Mouse (Mus musculus) embryonic facial prominence, embryonic 11.5 days (tissue): Measurements from ENCODE around the gene Gch1. TPM values are rescaled to one million over a fixed set of nuclear protein-coding genes. Genes with fewer than 3 reads are reported as not detected.

Source experiments
- ATAC-seq: fragments of 200-750 bp; cut with Nextera tagmentation; replicated peaks from 2 replicates; pipeline ENCODE4 v1.8.0; 2017; ENCODE audit warnings: low read depth; ENCODE audit not compliant: insufficient number of reproducible peaks, low FRiP score, low TSS enrichment
- DNase-seq: peaks from one replicate; pipeline ENCODE4 v3.0.0-alpha.2; 2015; ENCODE audit warnings: low spot score
- H3K27ac ChIP-seq: fragments of 300-500 bp; sonication (generic); replicated peaks from 2 replicates; pipeline ENCODE4 v1.5.1; 2014; ENCODE audit warnings: mild to moderate bottlenecking, low read depth, low read length, control low read depth
- H3K27me3 ChIP-seq: fragments of 300-500 bp; sonication (generic); 2 replicates; pipeline ENCODE4 v1.6.1; 2014; ENCODE audit warnings: mild to moderate bottlenecking, low read length, moderate library complexity, mixed read lengths; ENCODE audit not compliant: control insufficient read depth, insufficient read depth
- H3K36me3 ChIP-seq: fragments of 300-500 bp; sonication (generic); replicated peaks from 2 replicates; pipeline ENCODE4 v1.6.1; 2014; ENCODE audit warnings: low read depth, mild to moderate bottlenecking, low read length, moderate library complexity, mixed read lengths; ENCODE audit not compliant: control insufficient read depth, insufficient read depth
- H3K4me1 ChIP-seq: fragments of 300-500 bp; sonication (generic); 2 replicates; pipeline ENCODE4 v1.6.1; 2014; ENCODE audit warnings: low read length, mixed read lengths; ENCODE audit not compliant: control insufficient read depth, insufficient read depth
- H3K4me2 ChIP-seq: fragments of 300-500 bp; sonication (generic); 2 replicates; pipeline ENCODE4 v1.6.1; 2014; ENCODE audit warnings: low read depth, mild to moderate bottlenecking, control low read depth, low read length, moderate library complexity
- H3K4me3 ChIP-seq: fragments of 300-500 bp; sonication (generic); 2 replicates; pipeline ENCODE4 v1.5.1; 2014; ENCODE audit warnings: low read depth, low read length, control low read depth
- H3K9ac ChIP-seq: fragments of 300-500 bp; sonication (generic); replicated peaks from 2 replicates; pipeline ENCODE4 v1.6.1; 2014; ENCODE audit warnings: mild to moderate bottlenecking, control low read depth, low read length
- H3K9me3 ChIP-seq: fragments of 300-500 bp; sonication (generic); replicated peaks from 2 replicates; pipeline ENCODE4 v1.6.1; 2016; ENCODE audit warnings: mild to moderate bottlenecking, low read length, inconsistent platforms, mixed read lengths; ENCODE audit not compliant: control insufficient read depth
- WGBS: fragments of 180-500 bp; shearing (Covaris S2); extraction: QIAGEN DNeasy Blood & Tissue Kit; methylation state at CpG from one replicate; pipeline ENCODE4 v1.1.7; 2014; 5-methylcytosine and 5-hydroxymethylcytosine counted together
- polyA plus RNA-seq: library from polyadenylated mRNA; unstranded; fragments of >200 nt; fragmentation: Nextera tagmentation; extraction: Ambion mirVana; gene quantifications from 2 replicates; pipeline ENCODE4 v1.2.1, GENCODE M21; 2014

Gch1 gene
- polyA plus RNA-seq, 1 experiment from 2014 or later: 1.7 TPM

DNA sequence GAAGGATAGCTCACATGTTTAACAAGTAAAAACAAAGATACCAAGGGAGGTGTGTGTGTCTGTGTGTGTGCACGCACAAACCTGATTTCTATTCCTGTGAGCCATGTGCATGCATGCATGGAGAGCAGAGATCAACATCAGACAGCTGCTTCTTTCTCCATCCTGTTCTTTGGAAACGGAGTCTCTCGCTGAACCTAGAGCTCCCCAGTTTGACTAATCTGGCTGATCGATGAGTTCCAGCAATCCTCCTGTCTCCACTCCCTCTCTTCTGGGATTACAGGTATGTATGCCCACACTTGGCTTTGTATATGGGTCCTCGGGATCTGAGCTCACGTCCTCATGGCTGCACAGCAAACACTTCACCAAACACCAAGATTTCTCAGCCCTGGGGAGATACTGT lies 4.3 kb upstream of the Gch1 start:
- no peak overlapping the region for H3K27ac ChIP-seq
- 75% methylated on average over 6 of the region's 6 CpGs for WGBS
- ATAC-seq: no peak

DNA sequence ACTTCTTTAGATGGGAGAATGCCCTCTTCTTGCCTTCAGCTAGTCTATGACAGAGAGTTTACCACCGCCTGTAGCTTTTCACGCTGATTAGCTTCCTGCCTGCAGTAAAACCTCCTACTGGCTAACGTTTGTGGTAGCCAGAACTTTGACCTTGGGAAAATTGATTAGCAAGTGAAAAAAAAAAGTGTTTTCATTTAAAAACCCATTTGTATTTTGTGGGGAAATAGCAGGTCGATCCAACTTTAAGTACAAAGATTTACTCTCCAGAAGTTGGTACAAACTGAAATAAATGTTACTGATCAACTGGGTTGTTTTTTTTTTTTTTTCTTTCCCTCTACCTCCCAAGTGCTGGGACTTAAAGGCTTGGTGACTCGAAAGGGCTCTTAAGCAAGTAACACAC lies 2.6 kb upstream of the Gch1 start:
- 47% methylated on average over 5 of the region's 5 CpGs for WGBS
- no peak overlapping the region for H3K4me2 ChIP-seq
- H3K4me3 ChIP-seq: no peak overlapping the region
- H3K4me1 ChIP-seq: no peaks in the 10 kb centered on the region
- H3K27me3 ChIP-seq: peaks cover 13% of the 10 kb centered on the region
- no peak overlapping the region for H3K9ac ChIP-seq
- no peaks in the 10 kb centered on the region for H3K36me3 ChIP-seq
- ATAC-seq (no peak), DNase-seq (no peak)
- no peak overlapping the region for H3K27ac ChIP-seq
- no peaks in the 10 kb centered on the region for H3K9me3 ChIP-seq

More for the DNA sequence above, 4.3 kb upstream of the Gch1 start:
- Histone ChIP-seq H3K9me3 (no peaks in the 10 kb centered on the region), H3K36me3 (no peaks in the 10 kb centered on the region), H3K9ac (no peak overlapping the region), H3K4me3 (no peak overlapping the region), H3K4me2 (no peak overlapping the region), H3K4me1 (no peaks in the 10 kb centered on the region), H3K27me3 (peaks cover 4% of the 10 kb centered on the region)
- DNase-seq: no peak

DNA sequence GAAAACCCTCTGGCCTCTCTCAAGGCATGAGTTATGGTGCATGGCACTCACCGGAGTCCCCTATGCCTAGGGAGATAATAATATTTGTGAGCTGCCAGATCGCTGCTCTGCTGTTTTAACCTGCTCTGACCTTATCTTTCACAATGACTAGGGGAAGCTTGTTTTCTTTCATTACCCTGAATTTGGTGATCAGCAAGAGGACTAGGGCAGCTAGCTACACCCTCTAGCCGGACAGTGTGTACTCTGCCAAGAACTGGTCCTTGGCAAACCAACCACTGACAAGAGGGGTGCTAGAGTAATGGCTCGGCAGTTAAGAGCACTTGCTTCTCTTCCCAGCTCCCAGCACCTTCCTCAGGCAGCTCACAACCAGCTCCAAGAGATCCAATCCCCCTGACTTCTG lies 1.4 kb upstream of the Gch1 start:
- H3K27ac ChIP-seq: no peak overlapping the region
- H3K4me2 ChIP-seq: no peak overlapping the region
- peaks cover 13% of the 10 kb centered on the region for H3K27me3 ChIP-seq
- no peak overlapping the region for H3K4me3 ChIP-seq
- 70% methylated on average over 4 of the region's 4 CpGs for WGBS
- DNase-seq: no peak
- H3K9ac ChIP-seq: no peak overlapping the region
- no peak for ATAC-seq
- H3K4me1 ChIP-seq: no peaks in the 10 kb centered on the region
- no peaks in the 10 kb centered on the region for H3K9me3 ChIP-seq
- H3K36me3 ChIP-seq: no peaks in the 10 kb centered on the region

DNA sequence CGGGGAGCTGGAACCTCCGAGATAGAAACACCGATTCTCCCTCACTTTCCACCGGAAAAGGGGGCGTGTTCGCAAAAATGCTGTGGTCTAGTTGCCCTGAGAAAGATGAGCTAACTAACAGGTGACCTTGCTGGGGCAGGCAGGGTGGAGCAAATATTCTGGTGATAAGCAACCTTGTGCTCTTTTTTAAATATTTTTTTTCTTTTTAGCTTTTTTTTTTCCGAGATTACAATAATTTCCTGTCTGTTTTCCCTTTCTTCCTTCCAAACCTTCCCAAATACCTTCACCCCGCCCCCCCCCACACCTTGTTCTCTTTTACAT lies 382 bp upstream of the Gch1 start:
- Histone ChIP-seq H3K4me1 (no peaks in the 10 kb centered on the region), H3K9me3 (no peaks in the 10 kb centered on the region), H3K9ac (no peak overlapping the region), H3K4me3 (peak overlapping the region; percentile 66), H3K36me3 (no peaks in the 10 kb centered on the region), H3K27ac (no peak overlapping the region), H3K4me2 (peak overlapping the region; percentile 98), H3K27me3 (peaks cover 13% of the 10 kb centered on the region)
- ATAC-seq (no peak), DNase-seq (no peak)
- WGBS: 15% methylated on average over 8 of the region's 8 CpGs

DNA sequence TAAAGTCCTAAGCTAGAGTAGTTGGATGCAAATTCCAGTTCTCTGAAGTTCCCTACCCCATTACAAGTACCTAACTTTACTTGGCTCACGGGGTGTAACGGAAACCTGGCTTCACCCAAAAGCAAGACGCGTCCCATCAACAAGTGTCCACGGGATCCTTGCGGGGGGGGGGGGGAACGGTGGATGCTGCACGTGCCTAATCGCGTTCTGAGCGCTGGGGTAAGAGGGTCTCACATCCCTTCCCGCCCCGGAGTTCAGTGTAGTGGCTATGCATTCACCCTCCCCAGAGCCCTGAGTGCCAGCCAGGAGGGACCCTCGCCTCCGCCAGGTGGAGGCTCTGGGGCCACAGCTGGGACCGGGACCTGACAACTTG lies 752 bp downstream of the Gch1 start:
- H3K9ac ChIP-seq: peak overlapping the region; percentile 34; the same call in 1 of the 2 replicates
- H3K27ac ChIP-seq: no peak overlapping the region
- DNase-seq (no peak), ATAC-seq (peak; percentile 42; the same call in 1 of the 2 replicates)
- peak overlapping the region; percentile 98 for H3K4me2 ChIP-seq
- no peaks in the 10 kb centered on the region for H3K9me3 ChIP-seq
- H3K36me3 ChIP-seq: no peaks in the 10 kb centered on the region
- H3K27me3 ChIP-seq: peaks cover 13% of the 10 kb centered on the region
- no peaks in the 10 kb centered on the region for H3K4me1 ChIP-seq
- peak overlapping the region; percentile 66 for H3K4me3 ChIP-seq
- WGBS: 0% methylated on average over 13 of the region's 16 CpGs

DNA sequence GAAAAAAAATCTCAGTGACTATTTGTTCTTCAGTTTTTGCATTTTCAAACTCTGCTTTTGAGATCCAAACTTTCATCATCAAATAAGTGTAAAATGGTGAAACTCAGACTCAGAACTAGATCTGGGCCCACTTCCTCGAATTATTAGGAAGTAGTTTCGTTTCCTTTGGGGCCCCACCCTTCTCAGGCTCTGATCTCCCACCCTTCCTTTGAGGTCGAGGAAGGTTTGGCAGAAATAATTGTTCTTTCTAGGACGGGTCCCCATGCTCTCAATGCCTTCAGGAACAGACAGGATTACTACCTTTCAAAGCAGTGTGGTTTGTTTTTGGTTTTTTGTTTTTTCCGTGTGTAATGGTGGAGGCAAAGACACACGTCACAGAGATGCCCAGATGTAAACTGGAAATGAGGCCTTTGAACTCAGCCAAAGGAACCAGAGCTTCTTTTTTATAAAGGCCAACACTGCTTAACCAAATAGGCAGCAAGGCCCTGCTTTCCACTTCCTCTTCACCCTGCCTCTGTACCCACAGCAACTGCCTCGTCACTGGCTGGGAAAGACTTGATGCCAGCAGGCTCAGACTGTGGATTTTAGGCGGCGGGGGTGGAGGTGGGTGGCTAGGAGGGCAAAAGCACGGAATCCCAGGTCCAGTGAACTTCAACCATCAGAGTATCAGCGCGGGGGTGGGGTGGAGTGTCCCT lies 1.4 kb downstream of the Gch1 start:
- WGBS: 33% methylated on average over 12 of the region's 12 CpGs
- Histone ChIP-seq H3K9me3 (no peaks in the 10 kb centered on the region), H3K36me3 (no peaks in the 10 kb centered on the region), H3K4me3 (no peak overlapping the region), H3K27me3 (peaks cover 13% of the 10 kb centered on the region), H3K4me1 (no peaks in the 10 kb centered on the region), H3K4me2 (no peak overlapping the region; the same call in 1 of the 2 replicates), H3K27ac (no peak overlapping the region), H3K9ac (no peak overlapping the region)
- no peak for DNase-seq
- ATAC-seq: no peak

DNA sequence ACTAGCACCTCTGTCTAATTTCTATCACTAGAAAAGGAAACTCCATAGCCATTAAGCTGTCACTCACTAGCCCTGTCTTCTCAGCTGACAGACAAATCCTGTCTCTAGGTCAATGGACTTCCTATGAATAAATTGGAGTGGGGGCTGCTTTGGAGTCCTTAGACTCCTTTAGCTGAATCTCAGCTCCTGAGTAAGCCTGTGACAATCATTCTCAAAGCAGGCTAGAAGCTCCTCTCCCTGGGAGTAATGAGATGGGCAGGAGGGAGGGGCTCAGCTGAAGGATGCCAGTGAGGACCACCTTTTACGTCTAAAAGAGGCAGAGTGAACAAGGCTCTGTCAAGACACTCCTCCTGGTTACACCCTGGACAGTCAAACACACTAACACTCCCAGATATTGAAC lies 2.0 kb downstream of the Gch1 start:
- Histone ChIP-seq H3K27me3 (peaks cover 13% of the 10 kb centered on the region), H3K27ac (no peak overlapping the region), H3K9ac (no peak overlapping the region), H3K4me2 (no peak overlapping the region), H3K36me3 (no peaks in the 10 kb centered on the region), H3K4me1 (no peaks in the 10 kb centered on the region), H3K4me3 (no peak overlapping the region), H3K9me3 (no peaks in the 10 kb centered on the region)
- ATAC-seq: no peak
- 31% methylated on average over 1 of the region's 1 CpGs for WGBS
- no peak for DNase-seq

DNA sequence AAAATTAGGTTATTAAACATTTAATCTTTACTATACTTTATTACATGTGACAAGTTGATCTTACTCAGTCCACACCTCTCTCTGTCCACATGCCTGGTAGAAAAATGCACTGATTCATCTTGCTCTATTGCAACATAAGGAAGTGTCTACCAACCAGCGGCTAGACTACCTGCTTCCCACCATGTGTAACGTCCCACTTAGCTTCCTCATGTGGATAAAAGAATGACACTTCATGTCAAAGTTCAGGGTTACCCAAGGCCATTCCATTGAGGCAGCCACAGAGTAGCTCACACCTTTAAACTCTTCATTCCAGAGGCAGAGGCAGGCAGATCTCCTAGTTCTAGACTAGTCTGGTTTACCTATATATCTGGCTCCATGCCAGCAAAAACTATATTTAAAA lies 2.7 kb downstream of the Gch1 start:
- Histone ChIP-seq H3K36me3 (no peaks in the 10 kb centered on the region), H3K4me3 (no peak overlapping the region), H3K27ac (no peak overlapping the region), H3K9me3 (no peaks in the 10 kb centered on the region), H3K9ac (no peak overlapping the region), H3K27me3 (peaks cover 13% of the 10 kb centered on the region), H3K4me1 (no peaks in the 10 kb centered on the region), H3K4me2 (no peak overlapping the region)
- no peak for DNase-seq
- WGBS: 89% methylated on average over 2 of the region's 2 CpGs
- ATAC-seq: no peak
